Mouse (Mus musculus): Measurements from ENCODE around the gene B3galt1. TPM values are rescaled to one million over a fixed set of nuclear protein-coding genes. Genes with fewer than 3 reads are reported as not detected.

B3galt1 gene
- 7.8 and 12.8 TPM in 2 replicates for polyA plus RNA-seq (2016; fragmentation: Nextera tagmentation; extraction: Ambion mirVana)

- peak; percentile 92 for DNase-seq (ENCODE audit: low spot score)
- no peaks in the 10 kb centered on the region for H3K9me3 ChIP-seq
- peaks cover 18% of the 10 kb centered on the region for H3K4me1 ChIP-seq (replicated peaks)
- peak within 1 kb of the TSS; percentile 80 for H3K4me3 ChIP-seq
- under 1% methylated on average over 83 of the region's 83 CpGs for WGBS
- peak within 1 kb of the TSS; percentile 92 for H3K27ac ChIP-seq
- no peaks in the 10 kb centered on the region for H3K36me3 ChIP-seq
- peaks cover 3% of the 10 kb centered on the region; the same call in 1 of the 2 replicates for H3K27me3 ChIP-seq (ENCODE audit: insufficient read depth, poor library complexity, severe bottlenecking)
These were observed at the start of gene B3galt1 for GRCm38 (mm10) chr2:67565480-67566331. B3galt1 (plus strand) TSS chr2:67565871.

DNA sequence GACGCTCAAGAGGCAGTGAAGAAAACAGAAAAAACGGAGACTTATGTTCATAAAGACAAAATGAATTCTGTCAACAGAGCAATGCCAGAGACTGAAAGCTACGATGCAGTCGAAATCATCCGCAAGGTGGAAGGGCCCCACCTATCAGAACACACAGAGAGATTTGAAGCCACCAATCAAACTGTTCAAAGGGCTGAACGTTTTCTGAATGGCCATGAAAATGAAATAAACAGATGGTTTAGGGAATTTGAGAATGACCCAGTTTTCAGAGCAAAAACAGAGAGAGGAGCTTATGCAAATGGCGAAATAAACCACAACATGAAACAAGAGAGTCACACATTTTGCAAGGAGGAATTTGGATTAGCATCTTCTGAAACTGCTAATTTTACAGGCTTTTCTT, 49.3 kb upstream of the B3galt1 start:
- no peak for DNase-seq (ENCODE audit: low spot score)
- no peaks in the 10 kb centered on the region for H3K27me3 ChIP-seq (ENCODE audit: insufficient read depth, poor library complexity, severe bottlenecking)
- no peak overlapping the region for H3K4me3 ChIP-seq
- no peak overlapping the region for H3K27ac ChIP-seq
- H3K4me1 ChIP-seq (replicated peaks), result no peaks in the 10 kb centered on the region
- H3K9me3 ChIP-seq, result no peaks in the 10 kb centered on the region
- H3K36me3 ChIP-seq, result no peaks in the 10 kb centered on the region
- WGBS, result 94% methylated on average over 7 of the region's 7 CpGs

- no peak overlapping the region for H3K27ac ChIP-seq
- H3K36me3 ChIP-seq, result no peaks in the 10 kb centered on the region
- 91% methylated on average over 2 of the region's 2 CpGs for WGBS
- no peak overlapping the region for H3K4me3 ChIP-seq
- no peaks in the 10 kb centered on the region for H3K9me3 ChIP-seq
- DNase-seq (ENCODE audit: low spot score), result no peak
- no peaks in the 10 kb centered on the region for H3K4me1 ChIP-seq (replicated peaks)
- no peaks in the 10 kb centered on the region for H3K27me3 ChIP-seq (ENCODE audit: insufficient read depth, poor library complexity, severe bottlenecking)
These were observed 30.3 kb upstream of the B3galt1 start for GRCm38 (mm10) chr2:67535347-67535746.

- 87% methylated on average over 6 of the region's 6 CpGs for WGBS
- no peak overlapping the region for H3K27ac ChIP-seq
- no peak overlapping the region for H3K4me3 ChIP-seq
- no peaks in the 10 kb centered on the region for H3K27me3 ChIP-seq (ENCODE audit: insufficient read depth, poor library complexity, severe bottlenecking)
- no peaks in the 10 kb centered on the region for H3K4me1 ChIP-seq (replicated peaks)
- no peaks in the 10 kb centered on the region for H3K36me3 ChIP-seq
- DNase-seq (ENCODE audit: low spot score), result no peak
- H3K9me3 ChIP-seq, result no peaks in the 10 kb centered on the region
These were observed 26.2 kb upstream of the B3galt1 start for GRCm38 (mm10) chr2:67539426-67539825.

GRCm38 (mm10) chr2:67541957-67542696, 23.5 kb upstream of the B3galt1 start:
- H3K9me3 ChIP-seq, result no peaks in the 10 kb centered on the region
- no peaks in the 10 kb centered on the region for H3K36me3 ChIP-seq
- no peaks in the 10 kb centered on the region for H3K27me3 ChIP-seq (ENCODE audit: insufficient read depth, poor library complexity, severe bottlenecking)
- H3K4me1 ChIP-seq (replicated peaks), result no peaks in the 10 kb centered on the region
- no peak overlapping the region for H3K4me3 ChIP-seq
- DNase-seq (ENCODE audit: low spot score), result no peak
- WGBS, result 70% methylated on average over 11 of the region's 11 CpGs
- no peak overlapping the region for H3K27ac ChIP-seq

- Histone ChIP-seq H3K27me3 (ENCODE audit: insufficient read depth, poor library complexity, severe bottlenecking) (no peaks in the 10 kb centered on the region), H3K4me1 (replicated peaks) (no peaks in the 10 kb centered on the region), H3K9me3 (no peaks in the 10 kb centered on the region), H3K4me3 (no peak overlapping the region), H3K36me3 (no peaks in the 10 kb centered on the region), H3K27ac (no peak overlapping the region)
- WGBS, result 76% methylated on average over 8 of the region's 8 CpGs
- no peak for DNase-seq (ENCODE audit: low spot score)
These were observed 21.2 kb upstream of the B3galt1 start for GRCm38 (mm10) chr2:67544426-67544825.

DNA sequence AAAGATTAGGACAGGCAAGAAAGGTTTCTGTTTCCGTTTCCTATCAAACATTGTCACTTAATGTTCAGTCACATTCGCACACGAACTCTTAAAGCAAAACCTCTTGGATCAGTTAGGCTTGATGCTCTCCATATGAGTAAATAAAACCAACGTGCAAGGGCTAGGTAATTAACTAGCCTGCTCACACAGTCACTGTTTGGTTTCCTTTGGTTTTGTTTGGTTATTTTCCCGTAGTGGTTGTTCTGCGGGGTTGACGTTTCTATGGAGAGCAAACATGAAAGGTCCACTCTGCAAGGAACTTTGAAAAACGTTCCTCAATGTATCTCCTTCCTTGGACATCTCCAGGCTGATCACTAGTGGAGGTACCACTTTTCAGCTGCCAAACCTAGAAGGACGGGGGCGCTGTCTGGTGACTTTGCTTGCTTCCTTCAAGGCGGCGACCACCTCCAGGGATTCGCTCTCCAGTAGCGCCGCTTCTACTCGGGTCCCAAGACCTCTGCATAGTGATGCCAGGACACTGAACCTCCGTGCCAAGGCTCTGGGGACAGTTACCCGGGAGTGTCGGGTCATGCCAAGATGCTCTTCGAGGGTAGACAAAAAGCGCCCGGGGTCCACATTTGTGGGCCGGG, 706 bp upstream of the B3galt1 start:
- Histone ChIP-seq H3K27ac (peak overlapping the region; percentile 92), H3K27me3 (ENCODE audit: insufficient read depth, poor library complexity, severe bottlenecking) (peaks cover 3% of the 10 kb centered on the region; the same call in 1 of the 2 replicates), H3K9me3 (no peaks in the 10 kb centered on the region), H3K4me1 (replicated peaks) (peaks cover 18% of the 10 kb centered on the region), H3K36me3 (no peaks in the 10 kb centered on the region), H3K4me3 (peak overlapping the region; percentile 80)
- WGBS, result 3% methylated on average over 23 of the region's 23 CpGs
- no peak for DNase-seq (ENCODE audit: low spot score)

- Histone ChIP-seq H3K9me3 (no peaks in the 10 kb centered on the region), H3K36me3 (no peaks in the 10 kb centered on the region), H3K27me3 (ENCODE audit: insufficient read depth, poor library complexity, severe bottlenecking) (peaks cover 3% of the 10 kb centered on the region; the same call in 1 of the 2 replicates), H3K27ac (peak overlapping the region; percentile 92), H3K4me3 (peak overlapping the region; percentile 80), H3K4me1 (replicated peaks) (peaks cover 18% of the 10 kb centered on the region)
- WGBS, result 2% methylated on average over 12 of the region's 12 CpGs
- DNase-seq (ENCODE audit: low spot score), result no peak
These were observed 895 bp downstream of the B3galt1 start for GRCm38 (mm10) chr2:67566566-67566965.

DNA sequence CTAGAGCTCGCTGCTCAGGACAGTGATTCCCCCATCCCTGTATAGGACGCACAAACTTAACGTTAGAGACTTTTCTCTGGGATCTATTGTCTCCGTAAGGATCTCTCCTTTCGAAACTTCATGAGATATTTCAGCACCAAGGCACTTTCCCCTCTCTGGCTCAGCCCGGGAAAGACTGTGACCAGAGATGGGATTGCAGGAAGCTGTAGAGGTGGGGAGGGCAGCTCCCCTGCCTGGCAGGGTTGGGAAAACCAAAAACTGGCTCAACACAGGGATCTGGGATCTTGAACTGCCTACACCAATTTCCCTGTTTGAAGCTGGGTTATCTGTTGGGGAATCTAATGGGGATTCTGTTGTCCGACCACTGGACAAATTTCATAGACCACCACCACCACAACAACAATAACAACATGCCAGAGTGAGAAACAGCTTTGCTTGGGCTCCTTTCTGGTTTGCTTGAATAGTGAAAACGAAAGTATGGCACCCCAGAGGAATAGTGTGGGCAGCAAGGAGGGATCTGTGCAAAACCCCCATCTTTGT, 1.5 kb downstream of the B3galt1 start:
- Histone ChIP-seq H3K4me1 (replicated peaks) (peaks cover 18% of the 10 kb centered on the region), H3K4me3 (peak overlapping the region; percentile 80), H3K9me3 (no peaks in the 10 kb centered on the region), H3K36me3 (no peaks in the 10 kb centered on the region), H3K27me3 (ENCODE audit: insufficient read depth, poor library complexity, severe bottlenecking) (peaks cover 3% of the 10 kb centered on the region; the same call in 1 of the 2 replicates), H3K27ac (no peak overlapping the region)
- WGBS, result 13% methylated on average over 8 of the region's 8 CpGs
- DNase-seq (ENCODE audit: low spot score), result peak; percentile 22

- WGBS, result 50% methylated on average over 2 of the region's 2 CpGs
- Histone ChIP-seq H3K27ac (no peak overlapping the region), H3K36me3 (no peaks in the 10 kb centered on the region), H3K4me1 (replicated peaks) (no peaks in the 10 kb centered on the region; the same call in 1 of the 2 replicates), H3K27me3 (ENCODE audit: insufficient read depth, poor library complexity, severe bottlenecking) (no peaks in the 10 kb centered on the region), H3K4me3 (no peak overlapping the region), H3K9me3 (no peaks in the 10 kb centered on the region)
- no peak for DNase-seq (ENCODE audit: low spot score)
These were observed 11.0 kb downstream of the B3galt1 start for GRCm38 (mm10) chr2:67576634-67577033.

DNA sequence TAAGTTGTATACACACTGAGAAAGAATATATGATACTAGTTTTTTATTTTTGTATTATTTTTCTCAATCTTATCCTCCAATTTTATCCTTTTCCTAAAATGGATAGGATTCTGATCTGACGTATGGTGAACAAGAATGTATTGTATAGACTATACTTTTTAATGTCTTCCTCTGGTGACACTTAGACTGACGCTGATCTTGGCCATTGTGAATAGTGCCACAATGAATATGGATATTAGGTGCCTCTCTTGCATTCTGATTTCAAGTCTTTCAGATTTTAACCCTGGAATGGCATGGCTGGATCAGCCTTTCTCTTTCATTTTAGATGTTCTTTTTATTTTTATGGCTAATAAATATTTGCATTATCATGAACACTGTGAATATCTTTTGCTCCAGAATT, 17.4 kb downstream of the B3galt1 start:
- H3K9me3 ChIP-seq, result no peaks in the 10 kb centered on the region
- WGBS, result 32% methylated on average over 2 of the region's 2 CpGs
- no peak overlapping the region for H3K27ac ChIP-seq
- no peak for DNase-seq (ENCODE audit: low spot score)
- H3K4me1 ChIP-seq (replicated peaks), result 0 out of 2 replicates have a peak, but pooled peaks cover 5% of the 10 kb centered on the region
- no peak overlapping the region for H3K4me3 ChIP-seq
- no peaks in the 10 kb centered on the region for H3K27me3 ChIP-seq (ENCODE audit: insufficient read depth, poor library complexity, severe bottlenecking)
- no peaks in the 10 kb centered on the region for H3K36me3 ChIP-seq

GRCm38 (mm10) chr2:67590408-67590807, 24.7 kb downstream of the B3galt1 start:
- Histone ChIP-seq H3K27me3 (ENCODE audit: insufficient read depth, poor library complexity, severe bottlenecking) (no peaks in the 10 kb centered on the region), H3K4me1 (replicated peaks) (no peaks in the 10 kb centered on the region), H3K4me3 (no peak overlapping the region), H3K36me3 (no peaks in the 10 kb centered on the region), H3K27ac (no peak overlapping the region), H3K9me3 (no peaks in the 10 kb centered on the region)
- no peak for DNase-seq (ENCODE audit: low spot score)

All from hindbrain, embryonic 10.5 days (tissue).